Mouse (Mus musculus) forebrain, embryonic 16.5 days (tissue): Measurements from ENCODE around the gene Stx8. TPM values are rescaled to one million over a fixed set of nuclear protein-coding genes. Genes with fewer than 3 reads are reported as not detected.

ENCODE experiments used
- ATAC-seq: fragments of 200-750 bp; cut with Nextera tagmentation; 2 replicates; pipeline ENCODE4 v1.8.0; 2017; ENCODE audit warnings: mild to moderate bottlenecking, moderate library complexity
- H3K27ac ChIP-seq: fragments of 300-500 bp; sonication (generic); 2 replicates; pipeline ENCODE4 v1.5.1; 2014; ENCODE audit warnings: low read length, control low read depth
- H3K27me3 ChIP-seq: fragments of 300-500 bp; sonication (generic); replicated peaks from 2 replicates; pipeline ENCODE4 v1.6.1; 2014; ENCODE audit warnings: low read length; ENCODE audit not compliant: control insufficient read depth, insufficient read depth
- H3K36me3 ChIP-seq: fragments of 300-500 bp; sonication (generic); 2 replicates; pipeline ENCODE4 v1.6.1; 2014; ENCODE audit not compliant: control insufficient read depth, insufficient read depth
- H3K4me1 ChIP-seq: fragments of 300-500 bp; sonication (generic); replicated peaks from 2 replicates; pipeline ENCODE4 v1.6.1; 2014; ENCODE audit warnings: low read length; ENCODE audit not compliant: control insufficient read depth, insufficient read depth
- H3K4me2 ChIP-seq: fragments of 300-500 bp; sonication (generic); 2 replicates; pipeline ENCODE4 v1.6.1; 2014; ENCODE audit warnings: mild to moderate bottlenecking, low read length, control low read depth
- H3K4me3 ChIP-seq: fragments of 300-500 bp; sonication (generic); replicated peaks from 2 replicates; pipeline ENCODE4 v1.5.1; 2014; ENCODE audit warnings: mild to moderate bottlenecking, low read length, control low read depth
- H3K9ac ChIP-seq: fragments of 300-500 bp; sonication (generic); replicated peaks from 2 replicates; pipeline ENCODE4 v1.6.1; 2014; ENCODE audit warnings: low read depth, low read length, control low read depth
- H3K9me3 ChIP-seq: fragments of 300-500 bp; sonication (generic); 2 replicates; pipeline ENCODE4 v1.6.1; 2016; ENCODE audit warnings: low read length; ENCODE audit not compliant: control insufficient read depth
- WGBS: fragments of 180-500 bp; shearing (Covaris S2); extraction: QIAGEN DNeasy Blood & Tissue Kit; methylation state at CpG from one replicate; pipeline ENCODE4 v1.1.7; 2014; 5-methylcytosine and 5-hydroxymethylcytosine counted together
- polyA plus RNA-seq: library from polyadenylated mRNA; unstranded; fragments of >200 nt; fragmentation: Nextera tagmentation; extraction: Ambion mirVana; gene quantifications from 2 replicates; pipeline ENCODE4 v1.2.1, GENCODE M21; 2015

Gene Stx8
- polyA plus RNA-seq, 1 experiment from 2014 or later: 68.2 TPM

GRCm38 (mm10) chr11:68116157-68116556 is 150.2 kb downstream of the Stx8 start:
- H3K9me3 ChIP-seq: no peaks in the 10 kb centered on the region
- H3K4me3 ChIP-seq: no peak overlapping the region
- H3K9ac ChIP-seq: no peak overlapping the region
- no peak overlapping the region for H3K4me2 ChIP-seq
- peaks cover 15% of the 10 kb centered on the region for H3K4me1 ChIP-seq
- 67% methylated on average over 4 of the region's 4 CpGs for WGBS
- H3K36me3 ChIP-seq: no peaks in the 10 kb centered on the region
- no peak for ATAC-seq
- H3K27ac ChIP-seq: no peak overlapping the region
- no peaks in the 10 kb centered on the region for H3K27me3 ChIP-seq

GRCm38 (mm10) chr11:68117878-68118660 is 152.1 kb downstream of the Stx8 start:
- Histone ChIP-seq H3K4me2 (no peak overlapping the region), H3K4me1 (peaks cover 16% of the 10 kb centered on the region), H3K9me3 (no peaks in the 10 kb centered on the region), H3K4me3 (no peak overlapping the region), H3K27me3 (no peaks in the 10 kb centered on the region), H3K27ac (no peak overlapping the region), H3K9ac (no peak overlapping the region), H3K36me3 (no peaks in the 10 kb centered on the region)
- no peak for ATAC-seq
- WGBS: 88% methylated on average over 10 of the region's 10 CpGs

GRCm38 (mm10) chr11:68118679-68119078 is 152.7 kb downstream of the Stx8 start:
- H3K4me1 ChIP-seq: peaks cover 13% of the 10 kb centered on the region
- WGBS: 92% methylated on average over 4 of the region's 4 CpGs
- no peak overlapping the region for H3K9ac ChIP-seq
- no peaks in the 10 kb centered on the region for H3K9me3 ChIP-seq
- no peak overlapping the region for H3K4me3 ChIP-seq
- no peak overlapping the region for H3K27ac ChIP-seq
- no peaks in the 10 kb centered on the region for H3K27me3 ChIP-seq
- no peak for ATAC-seq
- H3K36me3 ChIP-seq: no peaks in the 10 kb centered on the region
- no peak overlapping the region for H3K4me2 ChIP-seq

- Histone ChIP-seq H3K27me3 (no peaks in the 10 kb centered on the region), H3K9me3 (no peaks in the 10 kb centered on the region), H3K4me3 (no peak overlapping the region), H3K9ac (no peak overlapping the region), H3K36me3 (no peaks in the 10 kb centered on the region), H3K4me2 (no peak overlapping the region), H3K4me1 (peaks cover 8% of the 10 kb centered on the region), H3K27ac (no peak overlapping the region)
- no peak for ATAC-seq
- 87% methylated on average over 13 of the region's 13 CpGs for WGBS
Measured at GRCm38 (mm10) chr11:68119136-68119535, 153.1 kb downstream of the Stx8 start.

- Histone ChIP-seq H3K9ac (no peak overlapping the region), H3K4me1 (0 out of 2 replicates have a peak, but pooled peaks cover 5% of the 10 kb centered on the region), H3K4me3 (no peak overlapping the region), H3K4me2 (no peak overlapping the region), H3K27ac (no peak overlapping the region), H3K27me3 (no peaks in the 10 kb centered on the region), H3K9me3 (no peaks in the 10 kb centered on the region), H3K36me3 (no peaks in the 10 kb centered on the region)
- ATAC-seq: no peak
- whole genome bisulfite sequencing: 26% methylated on average over 6 of the region's 6 CpGs
Measured at GRCm38 (mm10) chr11:68121260-68121659, 155.3 kb downstream of the Stx8 start.

GRCm38 (mm10) chr11:68121660-68122059 is 155.7 kb downstream of the Stx8 start:
- no peaks in the 10 kb centered on the region for H3K27me3 ChIP-seq
- no peak overlapping the region for H3K27ac ChIP-seq
- H3K4me2 ChIP-seq: no peak overlapping the region
- H3K9me3 ChIP-seq: no peaks in the 10 kb centered on the region
- no peaks in the 10 kb centered on the region for H3K36me3 ChIP-seq
- no peak overlapping the region for H3K9ac ChIP-seq
- ATAC-seq: no peak
- 0 out of 2 replicates have a peak, but pooled peaks cover 5% of the 10 kb centered on the region for H3K4me1 ChIP-seq
- no peak overlapping the region for H3K4me3 ChIP-seq
- WGBS: 27% methylated on average over 6 of the region's 6 CpGs

- no peak for ATAC-seq
- no peaks in the 10 kb centered on the region for H3K36me3 ChIP-seq
- no peaks in the 10 kb centered on the region for H3K27me3 ChIP-seq
- no peak overlapping the region for H3K4me2 ChIP-seq
- H3K9ac ChIP-seq: no peak overlapping the region
- no peak overlapping the region for H3K27ac ChIP-seq
- H3K4me1 ChIP-seq: 0 out of 2 replicates have a peak, but pooled peaks cover 2% of the 10 kb centered on the region
- WGBS: 87% methylated on average over 9 of the region's 9 CpGs
- H3K9me3 ChIP-seq: no peaks in the 10 kb centered on the region
- no peak overlapping the region for H3K4me3 ChIP-seq
Measured at GRCm38 (mm10) chr11:68126071-68126470, 160.1 kb downstream of the Stx8 start.

GRCm38 (mm10) chr11:68134494-68134893 is 168.5 kb downstream of the Stx8 start:
- no peak for ATAC-seq
- Histone ChIP-seq H3K9me3 (no peaks in the 10 kb centered on the region), H3K9ac (no peak overlapping the region), H3K27ac (no peak overlapping the region), H3K4me1 (no peaks in the 10 kb centered on the region), H3K4me2 (no peak overlapping the region), H3K27me3 (no peaks in the 10 kb centered on the region), H3K36me3 (no peaks in the 10 kb centered on the region), H3K4me3 (no peak overlapping the region)
- 87% methylated on average over 7 of the region's 7 CpGs for WGBS

GRCm38 (mm10) chr11:68135350-68135749 is 169.4 kb downstream of the Stx8 start:
- Histone ChIP-seq H3K9ac (no peak overlapping the region), H3K27ac (no peak overlapping the region), H3K4me3 (no peak overlapping the region), H3K9me3 (no peaks in the 10 kb centered on the region), H3K27me3 (no peaks in the 10 kb centered on the region), H3K4me2 (no peak overlapping the region), H3K36me3 (no peaks in the 10 kb centered on the region), H3K4me1 (no peaks in the 10 kb centered on the region)
- no peak for ATAC-seq
- WGBS: 43% methylated on average over 9 of the region's 9 CpGs
